Mouse (Mus musculus): ENCODE measurements around the gene Usp30.
A peak's percentile ranks its signal among the peaks of the same experiment; 100 is the strongest.

Usp30 gene

GRCm38 (mm10) chr5:114067543-114067942, 2.3 kb downstream of the Usp30 start:
- DNase-seq (ENCODE audit: low spot score): no peak

- DNase-seq (ENCODE audit: low spot score): no peak
Observed at GRCm38 (mm10) chr5:114067982-114068381, 2.7 kb downstream of the Usp30 start.

GRCm38 (mm10) chr5:114070858-114071257, 5.6 kb downstream of the Usp30 start:
- DNase-seq (ENCODE audit: low spot score): no peak

- DNase-seq (ENCODE audit: low spot score): no peak
Observed at GRCm38 (mm10) chr5:114072262-114072661, 7.0 kb downstream of the Usp30 start.

GRCm38 (mm10) chr5:114077009-114077408, 11.7 kb downstream of the Usp30 start:
- no peak for DNase-seq (ENCODE audit: low spot score)

- no peak for DNase-seq (ENCODE audit: low spot score)
Observed at GRCm38 (mm10) chr5:114085501-114085900, 20.2 kb downstream of the Usp30 start.

- DNase-seq (ENCODE audit: low spot score): no peak
Observed at GRCm38 (mm10) chr5:114087875-114088480, 22.7 kb downstream of the Usp30 start.

GRCm38 (mm10) chr5:114090421-114091013, 25.3 kb downstream of the Usp30 start:
- DNase-seq (ENCODE audit: low spot score): no peak

- DNase-seq (ENCODE audit: low spot score): peak; percentile 74
Observed at GRCm38 (mm10) chr5:114091057-114091807, 26.0 kb downstream of the Usp30 start, which contains the start of gene Svop. Svop (minus strand) TSS chr5:114091570.

- DNase-seq (ENCODE audit: low spot score): peak; percentile 92
Observed at GRCm38 (mm10) chr5:114099709-114100389, 34.6 kb downstream of the Usp30 start.

- no peak for DNase-seq (ENCODE audit: low spot score)
Observed at GRCm38 (mm10) chr5:114100390-114101099, 35.3 kb downstream of the Usp30 start.

GRCm38 (mm10) chr5:114101873-114102272, 36.6 kb downstream of the Usp30 start:
- peak; percentile 34 for DNase-seq (ENCODE audit: low spot score)

GRCm38 (mm10) chr5:114102807-114103206, 37.5 kb downstream of the Usp30 start:
- peak; percentile 62 for DNase-seq (ENCODE audit: low spot score)

GRCm38 (mm10) chr5:114106391-114106935, 41.2 kb downstream of the Usp30 start:
- no peak for DNase-seq (ENCODE audit: low spot score)

GRCm38 (mm10) chr5:114113334-114113733, 48.1 kb downstream of the Usp30 start:
- DNase-seq (ENCODE audit: low spot score): no peak

GRCm38 (mm10) chr5:114115030-114115429, 49.8 kb downstream of the Usp30 start:
- no peak for DNase-seq (ENCODE audit: low spot score)

- DNase-seq (ENCODE audit: low spot score): no peak
Observed at GRCm38 (mm10) chr5:114116586-114116985, 51.3 kb downstream of the Usp30 start.

- no peak for DNase-seq (ENCODE audit: low spot score)
Observed at GRCm38 (mm10) chr5:114119806-114120205, 54.5 kb downstream of the Usp30 start.

GRCm38 (mm10) chr5:114126008-114126407, 60.7 kb downstream of the Usp30 start:
- no peak for DNase-seq (ENCODE audit: low spot score)

GRCm38 (mm10) chr5:114126499-114127244, 61.4 kb downstream of the Usp30 start:
- no peak for DNase-seq (ENCODE audit: low spot score)

All from layer of hippocampus, adult 11-12 months (tissue).